Mouse (Mus musculus): Measurements from ENCODE around the gene Gpr180. TPM values are rescaled to one million over a fixed set of nuclear protein-coding genes. Genes with fewer than 3 reads are reported as not detected.
"Not testable (repeated sequence)": the region's sequence is repeated elsewhere in the genome, so short reads cannot be mapped to it uniquely, and the experiment has no call there.

The Gpr180 gene
- polyA plus RNA-seq, 1 experiment from 2014 or later, result 40.9 TPM

- Histone ChIP-seq H3K27ac (replicated peaks) (peak overlapping the region; percentile 88), H3K27me3 (replicated peaks; ENCODE audit: low read depth, poor library complexity, severe bottlenecking) (peaks cover 4% of the 10 kb centered on the region), H3K9me3 (no peaks in the 10 kb centered on the region), H3K4me3 (peak overlapping the region; percentile 78), H3K36me3 (replicated peaks) (peaks cover 30% of the 10 kb centered on the region), H3K4me1 (peaks cover 31% of the 10 kb centered on the region)
- DNase-seq (ENCODE audit: low spot score), result no peak
- 14% methylated on average over 21 of the region's 21 CpGs for WGBS
Measured at GRCm38 (mm10) chr14:118131931-118132641, 4.9 kb upstream of the Gpr180 start.

- peak; percentile 99 for DNase-seq (ENCODE audit: low spot score)
- H3K27ac ChIP-seq (replicated peaks), result peak within 1 kb of the TSS; percentile 88
- H3K4me1 ChIP-seq, result peaks cover 31% of the 10 kb centered on the region
- under 1% methylated on average over 28 of the region's 28 CpGs for WGBS
- peaks cover 4% of the 10 kb centered on the region for H3K27me3 ChIP-seq (replicated peaks; ENCODE audit: low read depth, poor library complexity, severe bottlenecking)
- peak within 1 kb of the TSS; percentile 78 for H3K4me3 ChIP-seq
- H3K9me3 ChIP-seq, result no peaks in the 10 kb centered on the region
- H3K36me3 ChIP-seq (replicated peaks), result peaks cover 24% of the 10 kb centered on the region
Measured at GRCm38 (mm10) chr14:118132642-118132977, 4.3 kb upstream of the Gpr180 start, which contains the start of gene Tgds. Gene Tgds (minus strand): TSS chr14:118132755.

- no peak for DNase-seq (ENCODE audit: low spot score)
- Histone ChIP-seq H3K27ac (replicated peaks) (peak overlapping the region; percentile 92), H3K27me3 (replicated peaks; ENCODE audit: low read depth, poor library complexity, severe bottlenecking) (peaks cover 4% of the 10 kb centered on the region), H3K9me3 (no peaks in the 10 kb centered on the region), H3K4me3 (peak overlapping the region; percentile 87), H3K4me1 (peaks cover 24% of the 10 kb centered on the region), H3K36me3 (replicated peaks) (peaks cover 35% of the 10 kb centered on the region)
- WGBS, result 2% methylated on average over 13 of the region's 13 CpGs
Measured at GRCm38 (mm10) chr14:118137487-118137886, 529 bp downstream of the Gpr180 start.

GRCm38 (mm10) chr14:118142283-118142682, 5.3 kb downstream of the Gpr180 start:
- Histone ChIP-seq H3K9me3 (no peaks in the 10 kb centered on the region), H3K36me3 (replicated peaks) (peaks cover 49% of the 10 kb centered on the region), H3K4me3 (no peak overlapping the region), H3K4me1 (peaks cover 21% of the 10 kb centered on the region), H3K27me3 (replicated peaks; ENCODE audit: low read depth, poor library complexity, severe bottlenecking) (no peaks in the 10 kb centered on the region), H3K27ac (replicated peaks) (no peak overlapping the region)
- DNase-seq (ENCODE audit: low spot score), result no peak
- WGBS, result 92% methylated on average over 5 of the region's 5 CpGs

GRCm38 (mm10) chr14:118148046-118148445, 11.1 kb downstream of the Gpr180 start:
- H3K4me3 ChIP-seq, result no peak overlapping the region
- 93% methylated on average over 13 of the region's 13 CpGs for WGBS
- no peak overlapping the region for H3K27ac ChIP-seq (replicated peaks)
- H3K36me3 ChIP-seq (replicated peaks), result peaks cover 38% of the 10 kb centered on the region
- H3K4me1 ChIP-seq, result peaks cover 12% of the 10 kb centered on the region
- H3K27me3 ChIP-seq (replicated peaks; ENCODE audit: low read depth, poor library complexity, severe bottlenecking), result no peaks in the 10 kb centered on the region
- no peaks in the 10 kb centered on the region for H3K9me3 ChIP-seq
- DNase-seq (ENCODE audit: low spot score), result no peak

- H3K27me3 ChIP-seq (replicated peaks; ENCODE audit: low read depth, poor library complexity, severe bottlenecking), result no peaks in the 10 kb centered on the region
- H3K4me3 ChIP-seq, result no peak overlapping the region
- H3K4me1 ChIP-seq, result peaks cover 12% of the 10 kb centered on the region
- WGBS, result 70% methylated on average over 10 of the region's 10 CpGs
- no peak for DNase-seq (ENCODE audit: low spot score)
- H3K27ac ChIP-seq (replicated peaks), result no peak overlapping the region
- no peaks in the 10 kb centered on the region for H3K9me3 ChIP-seq
- H3K36me3 ChIP-seq (replicated peaks), result peaks cover 40% of the 10 kb centered on the region
Measured at GRCm38 (mm10) chr14:118148554-118148953, 11.6 kb downstream of the Gpr180 start.

GRCm38 (mm10) chr14:118150656-118151551, 13.9 kb downstream of the Gpr180 start:
- Histone ChIP-seq H3K9me3 (no peaks in the 10 kb centered on the region), H3K36me3 (replicated peaks) (peaks cover 54% of the 10 kb centered on the region), H3K4me1 (peaks cover 12% of the 10 kb centered on the region), H3K27me3 (replicated peaks; ENCODE audit: low read depth, poor library complexity, severe bottlenecking) (no peaks in the 10 kb centered on the region), H3K4me3 (no peak overlapping the region), H3K27ac (replicated peaks) (no peak overlapping the region)
- WGBS, result 92% methylated on average over 26 of the region's 26 CpGs
- DNase-seq (ENCODE audit: low spot score), result no peak

- 82% methylated on average over 5 of the region's 5 CpGs for WGBS
- no peaks in the 10 kb centered on the region for H3K9me3 ChIP-seq
- DNase-seq (ENCODE audit: low spot score), result no peak
- no peaks in the 10 kb centered on the region for H3K27me3 ChIP-seq (replicated peaks; ENCODE audit: low read depth, poor library complexity, severe bottlenecking)
- H3K36me3 ChIP-seq (replicated peaks), result peaks cover 62% of the 10 kb centered on the region
- peaks cover 5% of the 10 kb centered on the region for H3K4me1 ChIP-seq
- H3K4me3 ChIP-seq, result no peak overlapping the region
- no peak overlapping the region for H3K27ac ChIP-seq (replicated peaks)
Measured at GRCm38 (mm10) chr14:118151651-118152293, 14.8 kb downstream of the Gpr180 start.

GRCm38 (mm10) chr14:118152294-118152651, 15.3 kb downstream of the Gpr180 start:
- no peak overlapping the region for H3K4me3 ChIP-seq
- 91% methylated on average over 8 of the region's 8 CpGs for WGBS
- H3K36me3 ChIP-seq (replicated peaks), result peaks cover 63% of the 10 kb centered on the region
- DNase-seq (ENCODE audit: low spot score), result no peak
- H3K27ac ChIP-seq (replicated peaks), result no peak overlapping the region
- peaks cover under 1% of the 10 kb centered on the region; the same call in 1 of the 2 replicates for H3K4me1 ChIP-seq
- no peaks in the 10 kb centered on the region for H3K27me3 ChIP-seq (replicated peaks; ENCODE audit: low read depth, poor library complexity, severe bottlenecking)
- no peaks in the 10 kb centered on the region for H3K9me3 ChIP-seq

- not testable (repeated sequence) for H3K27me3 ChIP-seq (replicated peaks; ENCODE audit: low read depth, poor library complexity, severe bottlenecking); H3K27ac ChIP-seq (replicated peaks); H3K9me3 ChIP-seq; H3K4me3 ChIP-seq; DNase-seq (ENCODE audit: low spot score); H3K4me1 ChIP-seq
- WGBS, result 95% methylated on average over 16 of the region's 16 CpGs
- peaks cover 76% of the 10 kb centered on the region for H3K36me3 ChIP-seq (replicated peaks)
Measured at GRCm38 (mm10) chr14:118156056-118156455, 19.1 kb downstream of the Gpr180 start.

GRCm38 (mm10) chr14:118156740-118157139, 19.8 kb downstream of the Gpr180 start:
- WGBS, result 85% methylated on average over 10 of the region's 10 CpGs
- Histone ChIP-seq H3K9me3 (no peaks in the 10 kb centered on the region), H3K27ac (replicated peaks) (no peak overlapping the region), H3K27me3 (replicated peaks; ENCODE audit: low read depth, poor library complexity, severe bottlenecking) (no peaks in the 10 kb centered on the region), H3K4me3 (no peak overlapping the region), H3K4me1 (no peaks in the 10 kb centered on the region), H3K36me3 (replicated peaks) (peaks cover 82% of the 10 kb centered on the region)
- no peak for DNase-seq (ENCODE audit: low spot score)

GRCm38 (mm10) chr14:118157146-118157545, 20.2 kb downstream of the Gpr180 start:
- no peaks in the 10 kb centered on the region for H3K9me3 ChIP-seq
- no peaks in the 10 kb centered on the region for H3K27me3 ChIP-seq (replicated peaks; ENCODE audit: low read depth, poor library complexity, severe bottlenecking)
- no peak overlapping the region for H3K27ac ChIP-seq (replicated peaks)
- DNase-seq (ENCODE audit: low spot score), result peak; percentile 64
- WGBS, result 29% methylated on average over 5 of the region's 5 CpGs
- H3K4me3 ChIP-seq, result no peak overlapping the region
- no peaks in the 10 kb centered on the region for H3K4me1 ChIP-seq
- H3K36me3 ChIP-seq (replicated peaks), result peaks cover 82% of the 10 kb centered on the region
